Mouse (Mus musculus) neutrophil, adult 5-6 weeks (primary cell): ENCODE results near the gene Hdac9. TPM values are rescaled to one million over a fixed set of nuclear protein-coding genes. Genes with fewer than 3 reads are reported as not detected.

Source experiments
- ATAC-seq: fragments of 151-379, 151-347 bp; 2 replicates; pipeline ENCODE4 v1.8.0; 2017; ENCODE audit warnings: mild to moderate bottlenecking, moderate TSS enrichment; ENCODE audit not compliant: insufficient number of reproducible peaks, poor library complexity, low FRiP score, severe bottlenecking; ENCODE audit errors: extremely low read depth
- total RNA-seq: library from RNA; stranded (forward); fragments of 200-1000 nt; gene quantifications from 2 replicates; pipeline ENCODE4 v1.2.3, GENCODE M21; 2017

The Hdac9 gene
- total RNA-seq, 1 experiment from 2014 or later = 65.9 TPM

DNA sequence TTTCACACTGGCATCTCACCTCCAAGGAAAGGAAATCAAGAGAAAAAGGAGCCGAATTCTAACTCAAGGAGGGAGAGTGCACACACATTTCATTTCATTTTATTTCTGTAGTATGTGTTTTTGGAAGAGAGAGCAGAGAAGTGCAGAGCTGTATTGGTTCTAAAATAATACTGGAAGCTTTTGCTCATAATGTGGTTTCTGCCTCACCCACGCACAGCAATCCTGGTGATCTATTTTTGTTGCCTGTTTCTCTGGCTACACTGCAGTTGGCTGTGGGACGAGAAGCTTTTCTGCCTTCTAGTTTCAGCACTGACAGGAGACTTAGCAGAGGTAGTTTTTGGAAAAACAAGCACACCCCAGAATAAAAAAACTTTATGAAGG lies 387.7 kb downstream of the Hdac9 start:
- no peak for ATAC-seq

DNA sequence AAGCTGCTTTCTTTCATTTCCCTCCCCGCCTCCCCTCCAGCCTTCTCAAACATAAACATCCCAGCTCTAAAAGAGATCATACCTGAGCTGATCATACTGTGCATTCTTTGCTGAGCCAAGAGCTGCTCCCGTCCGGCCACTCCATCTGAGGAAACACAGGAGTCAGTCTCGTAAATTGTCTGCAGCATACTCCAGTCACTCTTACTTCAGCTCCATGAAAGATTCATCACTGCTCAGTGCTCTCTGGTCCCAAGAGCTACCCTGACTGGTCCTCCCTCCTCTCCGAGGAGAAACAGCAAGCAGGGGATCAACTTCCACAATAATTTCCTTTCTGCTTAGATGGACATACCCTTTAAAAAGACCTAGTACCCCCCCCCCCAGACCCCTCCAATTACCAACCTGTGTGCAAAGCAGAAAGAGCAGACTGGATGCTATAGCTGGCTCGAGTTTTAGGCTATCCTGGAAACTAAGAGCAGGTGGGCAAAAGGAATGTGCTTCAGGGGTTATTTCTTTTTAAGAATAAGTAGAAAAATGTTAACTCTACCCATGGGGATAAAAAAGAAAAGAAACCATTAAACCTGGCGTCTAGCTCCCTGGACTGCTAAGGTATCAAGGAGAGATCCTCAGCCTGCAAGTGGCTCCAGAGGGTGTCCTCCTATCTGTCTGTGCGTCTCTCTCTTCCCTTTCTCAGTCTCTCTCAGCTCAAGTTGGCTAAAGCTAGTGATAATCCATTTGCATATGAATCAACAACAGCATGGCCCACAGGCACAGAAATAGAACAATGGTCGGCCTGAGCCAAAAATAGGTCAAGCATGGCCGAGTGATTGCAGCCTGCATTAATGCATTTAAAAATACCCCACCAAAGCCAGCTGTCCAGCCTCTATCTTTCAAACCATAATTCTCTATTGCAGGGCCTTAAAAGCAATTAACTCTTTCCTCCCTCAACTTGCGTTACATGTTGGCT lies 388.4 kb downstream of the Hdac9 start:
- ATAC-seq = peak; percentile 78

DNA sequence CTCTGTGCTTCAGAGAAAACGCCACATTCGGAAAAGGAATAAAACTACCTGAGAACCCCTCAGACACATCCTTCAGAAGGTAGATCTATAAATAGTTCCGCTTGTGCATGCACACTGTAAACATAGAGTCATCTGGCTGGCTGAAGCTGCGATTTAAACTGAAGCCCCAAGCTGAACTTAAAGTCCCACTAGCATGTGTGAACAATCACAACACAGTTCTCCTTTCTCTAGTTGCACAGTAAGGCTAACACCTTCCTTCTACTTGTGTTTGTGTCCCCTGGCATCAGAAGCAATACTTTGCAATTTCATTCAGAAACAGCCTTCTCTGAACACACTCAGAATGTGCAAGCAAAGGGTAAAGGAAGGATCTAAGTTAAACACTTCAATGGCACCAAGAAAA lies 389.1 kb downstream of the Hdac9 start:
- no peak for ATAC-seq

DNA sequence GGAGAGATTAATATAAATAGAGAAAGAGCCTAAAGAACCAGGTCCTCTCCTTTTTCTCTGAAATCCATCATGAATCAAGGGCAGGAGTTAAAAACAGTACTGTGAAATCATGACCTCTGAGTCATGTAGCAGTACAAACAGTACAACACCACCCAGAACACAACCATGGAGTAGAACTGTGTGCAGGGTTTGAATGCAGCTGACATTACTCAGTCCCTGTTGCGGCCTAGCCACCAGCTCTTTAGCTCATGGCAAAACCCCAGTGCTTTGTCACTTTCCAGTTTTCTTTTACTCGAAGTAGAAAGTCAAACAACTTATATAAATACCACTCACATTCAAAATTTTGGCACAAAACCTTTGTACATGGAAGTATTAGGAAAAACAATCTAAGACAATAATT lies 395.4 kb downstream of the Hdac9 start:
- no peak for ATAC-seq

DNA sequence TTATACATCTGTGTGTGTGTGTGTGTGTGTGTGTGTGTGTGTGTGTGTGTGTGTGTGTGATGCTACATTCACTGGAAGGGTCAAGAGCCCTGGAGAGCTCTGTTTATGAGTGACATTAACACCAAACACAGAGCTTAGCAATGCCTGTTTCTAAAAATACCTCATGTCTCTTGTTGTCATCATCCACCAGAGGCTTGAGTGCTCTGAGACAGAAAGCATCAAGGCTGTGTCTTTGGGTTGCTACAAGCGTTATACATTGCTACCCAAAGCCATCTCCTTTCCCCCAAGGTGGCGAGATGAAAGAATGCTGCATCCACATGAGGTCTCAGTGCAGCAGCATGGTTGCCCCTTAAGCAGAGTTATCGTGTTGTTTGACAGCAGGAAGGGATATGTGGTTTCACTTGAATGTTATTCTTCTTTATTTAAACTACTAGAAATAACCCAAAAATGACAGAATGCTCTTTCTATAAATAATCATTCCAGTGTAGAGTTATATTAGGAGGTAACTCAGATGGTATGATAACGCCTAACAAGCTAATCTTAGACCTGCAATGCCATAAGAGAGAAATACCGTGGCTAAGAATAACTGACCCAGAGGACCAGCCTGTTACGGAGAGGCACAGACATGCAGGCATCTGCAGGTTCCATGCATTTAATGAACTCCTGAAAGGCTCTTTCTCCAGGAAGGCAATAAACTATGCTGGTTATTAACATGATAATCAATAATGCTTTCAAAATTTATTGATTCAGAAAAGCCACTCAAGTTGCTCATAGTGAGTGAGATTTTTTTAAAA lies 399.9 kb downstream of the Hdac9 start:
- ATAC-seq = peak; percentile 23; the same call in 1 of the 2 replicates

DNA sequence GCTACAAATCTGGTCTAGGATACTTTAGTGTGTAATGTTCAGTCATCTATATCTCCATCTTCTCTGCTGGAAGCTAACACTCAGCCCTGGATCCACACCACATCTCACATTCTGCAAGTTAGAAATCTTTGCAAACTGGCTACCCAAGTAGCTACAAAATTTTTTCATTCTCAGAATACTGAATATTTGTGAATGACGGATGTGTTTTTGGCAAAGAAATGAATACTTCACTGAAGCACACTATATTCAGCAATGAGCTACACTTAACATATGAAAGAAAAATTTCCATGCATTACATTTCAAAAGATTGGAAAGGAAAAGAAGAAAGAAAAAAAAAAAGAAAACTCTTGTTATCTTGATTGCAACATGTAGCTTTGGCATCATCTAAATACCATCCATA lies 410.6 kb downstream of the Hdac9 start:
- ATAC-seq = no peak

DNA sequence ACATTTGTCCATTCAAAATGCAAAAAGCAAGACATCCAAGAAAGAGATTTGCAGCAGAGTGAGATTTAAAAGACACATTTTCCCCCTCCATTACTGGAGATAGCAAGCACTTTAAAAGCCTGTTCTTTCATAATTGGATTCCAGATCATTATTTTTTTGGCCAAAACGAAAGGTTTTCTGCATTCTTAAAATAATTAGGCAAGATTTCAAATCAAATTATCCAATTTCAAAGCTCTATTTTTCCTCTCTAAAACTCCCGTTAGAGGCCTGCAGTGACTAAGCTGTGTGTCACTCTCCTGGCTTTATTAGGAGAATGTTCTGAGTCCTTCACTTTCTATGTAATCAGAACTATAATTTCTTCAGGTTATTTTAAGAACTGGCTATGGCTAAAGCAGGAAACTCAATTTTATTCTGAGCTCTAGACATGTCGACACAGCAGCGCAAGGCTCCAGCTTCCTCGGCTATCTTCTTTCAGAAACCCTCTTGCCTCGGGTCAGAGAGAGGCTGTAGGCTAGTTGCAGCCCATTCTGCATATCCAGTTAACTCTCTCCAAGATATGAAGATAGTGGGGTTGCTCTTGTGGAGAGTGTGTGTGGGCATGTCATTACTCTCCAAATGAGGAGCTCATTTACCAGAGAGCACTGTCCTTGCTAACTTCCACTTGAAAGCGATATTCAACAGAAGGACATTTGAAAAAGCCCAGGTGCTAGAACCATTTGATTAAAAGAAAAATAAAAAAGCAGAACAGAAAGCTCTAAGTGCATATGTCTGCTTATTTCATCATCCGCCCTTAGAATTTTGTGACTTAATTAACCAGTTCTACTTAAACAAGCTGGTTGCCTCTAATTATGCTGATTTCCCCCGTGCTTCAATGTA lies 417.9 kb downstream of the Hdac9 start:
- no peak; the same call in 1 of the 2 replicates for ATAC-seq

DNA sequence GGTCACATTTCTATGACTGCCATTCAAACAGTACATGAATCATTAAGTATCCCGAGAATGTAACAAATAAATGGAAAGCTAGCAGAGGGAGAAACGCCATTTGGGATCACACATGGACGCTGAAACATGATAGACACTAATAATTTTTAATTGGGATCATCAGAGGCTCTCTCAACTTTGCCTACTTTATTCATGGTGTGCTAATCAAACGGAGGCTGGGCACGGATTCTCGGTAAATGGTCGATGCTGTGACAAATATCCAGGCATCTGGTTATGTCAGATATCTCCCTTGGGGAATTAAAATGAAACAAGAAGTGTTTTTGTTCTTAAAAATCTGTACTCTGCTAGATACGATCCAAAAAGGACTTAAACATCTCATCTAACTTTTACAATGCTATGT lies 418.6 kb downstream of the Hdac9 start:
- ATAC-seq = no peak

DNA sequence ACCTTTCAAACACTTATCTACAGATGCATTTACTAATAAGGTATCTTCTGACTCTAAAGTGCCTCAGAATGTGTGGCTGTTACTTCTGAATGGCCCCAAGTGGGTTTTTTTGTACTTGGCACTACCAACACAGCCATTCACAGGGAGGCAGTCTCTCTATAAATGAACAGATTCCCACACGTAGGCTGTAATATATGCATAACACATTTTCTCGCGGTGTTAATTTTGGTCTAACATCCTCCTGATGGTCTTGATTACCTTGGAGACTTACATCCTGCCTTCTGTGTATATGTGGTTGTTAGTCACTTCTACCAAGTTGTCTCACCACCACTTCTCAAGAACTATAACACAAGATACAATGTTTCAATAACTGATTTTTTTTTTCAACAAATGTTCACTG lies 419.2 kb downstream of the Hdac9 start:
- no peak for ATAC-seq

DNA sequence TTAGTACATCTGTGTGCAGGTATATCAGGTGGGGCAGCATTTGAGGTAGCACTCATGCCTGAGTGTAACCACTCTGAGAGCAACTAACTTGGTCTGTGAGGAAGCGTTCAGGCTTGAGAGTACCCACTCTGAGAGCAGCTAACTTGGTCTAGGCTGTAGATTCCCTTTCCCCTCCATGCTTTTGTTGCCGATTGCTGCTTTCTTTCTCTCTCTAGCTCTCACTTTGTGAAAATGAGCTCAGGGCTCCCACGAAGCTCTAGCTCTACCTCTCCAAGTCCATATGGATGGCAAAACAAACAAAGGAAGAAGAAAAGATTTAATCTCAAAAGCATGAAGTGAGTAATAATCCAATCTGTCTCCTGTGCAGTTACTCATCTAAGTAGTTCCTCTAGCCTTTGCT lies 421.0 kb downstream of the Hdac9 start:
- peak; percentile 81 for ATAC-seq

DNA sequence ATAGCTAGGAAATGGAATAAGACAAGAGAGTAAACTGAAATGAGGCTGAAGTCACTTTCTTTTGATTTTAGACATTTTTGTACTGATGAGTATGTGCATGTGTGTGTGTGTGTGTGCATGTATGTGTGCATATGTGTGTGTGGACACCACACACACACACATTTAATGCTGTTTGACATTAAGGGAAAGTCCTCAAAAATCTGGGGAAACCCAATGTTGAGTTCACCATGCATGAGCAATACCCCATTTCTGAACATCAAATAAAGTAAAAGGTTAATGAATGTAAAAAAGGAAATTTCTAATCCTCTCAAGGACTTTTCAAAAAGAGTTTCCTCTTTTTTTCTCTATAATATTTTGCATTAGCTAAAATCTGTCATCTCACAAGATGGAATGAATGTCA lies 427.3 kb downstream of the Hdac9 start:
- ATAC-seq = no peak

DNA sequence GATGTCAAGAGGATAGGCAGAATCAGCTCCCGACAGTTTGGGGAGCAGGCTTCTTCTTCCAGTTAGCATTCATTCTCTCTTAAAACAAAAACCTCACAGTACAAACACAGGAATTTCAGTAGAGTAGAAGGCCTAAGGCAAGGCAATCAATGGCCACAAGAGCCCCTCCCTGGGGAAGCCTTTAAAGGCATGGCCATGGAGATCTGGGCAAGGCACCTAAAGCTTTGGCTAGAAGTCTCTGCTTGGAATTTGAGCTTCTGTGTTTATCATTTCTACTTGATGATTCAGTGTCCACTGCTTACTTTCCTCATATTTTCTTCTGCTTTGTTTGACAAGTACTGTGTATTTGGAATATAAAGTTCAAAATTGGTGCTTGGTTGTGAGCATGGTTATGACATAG lies 429.2 kb downstream of the Hdac9 start:
- ATAC-seq = no peak

DNA sequence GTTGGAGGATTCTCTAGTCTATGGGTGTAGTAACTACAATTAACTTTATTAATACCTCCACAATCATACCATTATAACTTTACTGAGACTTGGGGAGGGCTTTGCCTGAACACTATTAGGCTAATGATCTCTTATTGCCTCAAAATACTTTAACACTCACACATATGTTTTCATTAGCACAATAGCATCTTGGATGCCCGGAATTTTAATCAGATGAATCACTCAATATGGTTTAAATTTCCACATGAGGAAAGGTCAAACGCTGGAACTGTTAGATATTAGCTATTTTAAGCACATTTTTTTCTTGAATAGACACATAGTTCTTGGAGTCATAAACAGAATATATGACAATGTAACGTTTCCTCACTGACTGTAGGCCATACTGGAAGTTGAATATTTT lies 429.9 kb downstream of the Hdac9 start:
- ATAC-seq = no peak

DNA sequence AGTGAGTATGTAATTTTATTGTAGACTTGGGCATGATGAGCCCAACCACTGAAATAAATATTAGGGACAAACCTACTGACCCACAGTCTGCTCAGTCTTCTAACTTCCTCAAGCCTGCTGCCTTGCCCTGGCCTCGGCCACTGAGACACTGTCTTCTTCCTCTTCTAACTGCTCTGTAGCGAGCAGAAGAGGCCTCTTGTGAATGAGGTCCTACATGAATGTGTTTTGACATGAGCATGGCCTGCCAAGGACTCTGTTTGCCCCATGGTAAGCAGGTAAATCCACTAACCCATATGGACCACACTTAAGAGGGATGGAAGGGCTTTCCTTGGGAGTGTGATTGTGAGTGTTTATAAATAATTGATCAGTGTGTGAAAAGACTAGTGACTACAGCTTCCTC lies 430.9 kb downstream of the Hdac9 start:
- peak; percentile 77; the same call in 1 of the 2 replicates for ATAC-seq

DNA sequence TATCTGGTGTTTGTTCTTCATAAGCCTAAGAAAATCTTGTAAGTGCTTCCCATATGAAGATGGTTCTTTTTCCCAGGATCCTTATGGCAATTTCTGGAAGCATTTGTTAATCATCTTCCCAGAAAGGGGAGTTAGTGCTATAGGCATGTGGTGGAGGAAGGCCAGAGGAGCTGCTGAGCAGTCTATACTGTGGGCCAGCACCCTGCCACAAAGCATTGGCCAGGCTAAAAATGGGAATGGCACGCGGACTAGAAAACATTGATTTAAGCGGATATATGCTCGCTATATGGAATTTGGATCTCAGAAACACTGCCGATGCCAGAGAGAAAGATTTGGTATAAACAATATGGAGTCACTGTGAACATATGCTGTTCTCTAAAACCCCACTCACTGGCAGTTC lies 435.2 kb downstream of the Hdac9 start:
- no peak for ATAC-seq

DNA sequence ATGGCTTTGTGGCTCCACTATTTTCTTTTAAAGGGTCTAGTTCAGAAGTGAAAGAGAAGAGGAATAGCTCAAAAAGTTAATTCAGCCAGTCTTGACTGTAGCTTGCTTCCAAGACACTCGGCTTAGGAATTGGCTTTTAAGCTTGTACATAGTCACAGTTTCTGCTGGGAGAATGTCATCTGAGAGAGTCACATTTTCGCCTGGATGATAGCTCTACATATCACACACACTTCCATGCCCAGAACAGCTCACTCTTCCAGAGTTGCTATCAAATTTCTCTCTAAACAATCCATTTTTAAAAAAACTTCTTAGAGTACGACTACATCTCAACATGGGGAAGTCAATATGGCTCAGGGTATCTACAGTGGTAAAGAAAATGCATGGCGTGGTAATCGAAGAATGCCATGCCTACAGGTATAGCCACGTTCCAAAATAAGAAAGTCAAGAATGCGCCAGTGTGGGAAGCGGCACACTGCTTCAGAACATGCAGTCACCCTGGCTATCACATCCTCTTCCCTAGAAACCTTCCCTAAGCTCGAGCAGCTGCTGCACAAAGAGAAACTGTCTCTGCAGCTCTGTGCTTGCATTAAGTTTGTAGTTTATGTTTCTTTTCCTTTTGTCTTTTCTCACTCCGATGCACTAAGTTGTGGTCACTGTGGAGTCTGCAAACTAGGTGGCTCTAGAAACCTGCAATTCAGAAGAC lies 443.8 kb downstream of the Hdac9 start:
- ATAC-seq = no peak

DNA sequence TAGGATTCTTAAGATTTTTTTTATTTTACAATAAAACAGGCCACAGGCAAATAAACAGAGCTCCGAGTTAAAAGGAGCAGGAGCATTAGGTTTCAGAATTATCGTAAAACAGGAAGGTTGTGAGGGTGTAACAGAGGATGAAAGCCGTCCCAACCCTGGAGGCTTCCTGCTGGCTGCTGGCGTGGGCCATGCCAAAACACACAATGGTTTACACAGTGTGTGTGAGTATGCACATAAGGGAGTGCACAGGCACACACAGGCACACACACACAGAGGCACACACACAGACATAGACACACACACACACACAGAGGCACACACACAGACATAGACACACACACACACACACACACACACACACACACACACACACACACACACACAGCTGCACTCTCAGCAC lies 444.4 kb downstream of the Hdac9 start:
- ATAC-seq = no peak

DNA sequence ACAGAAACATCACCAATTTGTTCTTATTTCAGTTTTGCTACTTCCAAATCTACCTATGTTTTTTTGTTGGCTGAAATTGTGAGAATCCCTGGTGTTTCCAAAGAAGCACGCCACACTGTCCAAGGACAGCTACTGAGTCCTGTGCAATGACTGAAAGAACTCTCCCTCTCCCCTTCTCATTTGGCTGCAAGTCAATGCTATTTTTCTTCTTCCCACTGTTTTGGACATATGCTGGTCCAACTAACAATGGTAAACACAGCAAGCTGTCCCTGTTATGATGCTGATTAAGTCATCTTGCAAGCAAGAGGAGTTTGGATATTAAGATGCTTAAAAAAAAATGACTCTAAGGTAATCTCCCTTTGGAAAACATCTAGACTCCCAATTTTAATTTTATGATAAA lies 455.2 kb downstream of the Hdac9 start:
- ATAC-seq = no peak

DNA sequence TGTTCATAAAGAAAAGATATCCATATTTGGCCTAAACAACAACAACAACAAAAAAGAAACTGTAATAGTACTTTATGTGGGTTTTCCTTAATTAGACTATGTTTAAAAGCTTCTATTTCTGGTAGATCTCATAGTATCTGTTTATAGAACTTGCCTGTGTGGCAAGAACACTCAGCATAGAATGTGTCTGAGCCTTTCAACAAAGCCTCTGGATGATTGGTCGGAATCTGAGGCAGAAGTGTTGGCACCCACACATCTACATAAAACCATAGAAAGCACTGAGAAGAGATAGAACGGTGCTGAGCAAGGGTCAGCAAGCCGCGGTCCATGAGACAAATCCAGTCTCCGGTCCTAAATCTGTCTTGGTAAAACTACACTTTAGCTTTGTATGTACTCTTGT lies 464.3 kb downstream of the Hdac9 start:
- no peak for ATAC-seq
